Mouse (Mus musculus): ENCODE data around the gene Defb42.

DNA sequence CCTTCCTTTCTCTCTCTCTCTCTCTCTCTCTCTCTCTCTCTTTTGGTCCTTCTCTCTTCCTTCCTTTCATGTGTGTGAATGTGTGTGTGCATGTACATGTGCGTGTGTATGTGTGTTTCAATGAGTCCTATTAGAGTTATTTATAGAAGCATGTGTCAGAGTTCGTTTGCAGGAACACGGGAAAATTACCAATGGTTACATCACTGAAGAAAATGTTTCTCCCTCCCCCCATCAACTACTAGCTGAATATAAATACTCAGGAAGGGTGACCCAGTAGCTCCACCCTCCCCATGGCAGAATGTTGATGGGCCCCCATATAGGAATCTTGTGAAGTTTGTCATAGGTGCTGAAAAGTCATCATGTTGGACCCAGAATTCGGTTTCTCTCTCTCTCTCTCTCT, 33.7 kb upstream of the Defb42 start:
- TF ChIP-seq GATA1 (IDR thresholded peaks at IDR 0.05; ENCODE audit: borderline replicate concordance, low read length): no peak
- no peak for TF ChIP-seq FLI1 (IDR thresholded peaks at IDR 0.05; ENCODE audit: low read length)
